Mouse (Mus musculus) heart, postnatal 36 days (tissue): ENCODE results near the gene Gcnt2. TPM values are rescaled to one million over a fixed set of nuclear protein-coding genes. Genes with fewer than 3 reads are reported as not detected.

Source experiments
- DNase-seq, 2 experiments: peaks; one replicate each; pipeline ENCODE4 v3.0.0; 2021 to 2022
- intact Hi-C: fragments of 180-260 bp; cut with DNase I; formaldehyde crosslinking; loops from one replicate; pipeline ENCODE4 v1.15.1; 2025
- total RNA-seq, 2 experiments: library from RNA; stranded (reverse); gene quantifications; 2 replicates each; pipeline ENCODE4 v1.2.3; 2021

Gcnt2 gene
- total RNA-seq = 10 to 100 TPM in 1 of 2 experiments, 1 to 10 TPM in 1; 9.0 to 11.9 TPM

GRCm38 (mm10) chr13:40859652-40860399 lies at the start of gene Gcnt2:
Gene Gcnt2, plus strand, starts transcription at chr13:40859754.
- intact Hi-C loops = no loop called here
- peak; percentile 23 to 39 for DNase-seq

- intact Hi-C loops = loop anchor here (1.0 kb wide), 1 partner anchor 36 kb away; no protein-coding TSS in a partner anchor
- no peak for DNase-seq
Measured at GRCm38 (mm10) chr13:40820617-40821016, 38.9 kb upstream of the Gcnt2 start.

- no peak for DNase-seq
- intact Hi-C loops = no loop called here
Measured at GRCm38 (mm10) chr13:40821911-40822310, 37.6 kb upstream of the Gcnt2 start.

GRCm38 (mm10) chr13:40841146-40841787 lies 18.3 kb upstream of the Gcnt2 start:
- intact Hi-C loops = no loop called here
- DNase-seq = no peak

GRCm38 (mm10) chr13:40842141-40842540 lies 17.4 kb upstream of the Gcnt2 start:
- no peak for DNase-seq
- intact Hi-C loops = loop anchor here (2.0 kb wide), 2 partner anchors 205 to 397 kb away; no protein-coding TSS in a partner anchor

GRCm38 (mm10) chr13:40843418-40844067 lies 16.0 kb upstream of the Gcnt2 start:
- intact Hi-C loops = loop anchor here (1.0 to 2.0 kb wide), 3 partner anchors 134 to 395 kb away; no protein-coding TSS in a partner anchor
- peak; percentile 68 to 73 for DNase-seq

- intact Hi-C loops = no loop called here
Measured at GRCm38 (mm10) chr13:40844144-40844543, 15.4 kb upstream of the Gcnt2 start.

GRCm38 (mm10) chr13:40845951-40846350 lies 13.6 kb upstream of the Gcnt2 start:
- intact Hi-C loops = no loop called here
- no peak for DNase-seq

More at GRCm38 (mm10) chr13:40844144-40844543, 15.4 kb upstream of the Gcnt2 start:
- no peak for DNase-seq

- intact Hi-C loops = no loop called here
- DNase-seq = no peak
Measured at GRCm38 (mm10) chr13:40846375-40846774, 13.2 kb upstream of the Gcnt2 start.

GRCm38 (mm10) chr13:40847898-40848297 lies 11.7 kb upstream of the Gcnt2 start:
- intact Hi-C loops = no loop called here
- no peak for DNase-seq

GRCm38 (mm10) chr13:40850686-40851085 lies 8.9 kb upstream of the Gcnt2 start:
- intact Hi-C loops = no loop called here
- no peak for DNase-seq

GRCm38 (mm10) chr13:40851281-40851680 lies 8.3 kb upstream of the Gcnt2 start:
- intact Hi-C loops = no loop called here
- no peak for DNase-seq

GRCm38 (mm10) chr13:40851961-40852360 lies 7.6 kb upstream of the Gcnt2 start:
- DNase-seq = no peak
- intact Hi-C loops = no loop called here

- intact Hi-C loops = no loop called here
- DNase-seq = no peak
Measured at GRCm38 (mm10) chr13:40852791-40853190, 6.8 kb upstream of the Gcnt2 start.

- DNase-seq = no peak
- intact Hi-C loops = loop anchor here (2.0 kb wide), 2 partner anchors 33 to 63 kb away; no protein-coding TSS in a partner anchor
Measured at GRCm38 (mm10) chr13:40853842-40854241, 5.7 kb upstream of the Gcnt2 start.

GRCm38 (mm10) chr13:40854451-40855058 lies 5.0 kb upstream of the Gcnt2 start:
- intact Hi-C loops = loop anchor here (2.0 kb wide), 2 partner anchors 32 to 62 kb away; no protein-coding TSS in a partner anchor
- DNase-seq = peak; percentile 47 to 61

- DNase-seq = no peak
- intact Hi-C loops = loop anchor here (2.0 kb wide), 2 partner anchors 32 to 62 kb away; no protein-coding TSS in a partner anchor
Measured at GRCm38 (mm10) chr13:40855266-40855665, 4.3 kb upstream of the Gcnt2 start.

GRCm38 (mm10) chr13:40856786-40857185 lies 2.8 kb upstream of the Gcnt2 start:
- no peak for DNase-seq
- intact Hi-C loops = no loop called here

- no peak for DNase-seq
- intact Hi-C loops = no loop called here
Measured at GRCm38 (mm10) chr13:40857281-40857818, 2.2 kb upstream of the Gcnt2 start.

- no peak for DNase-seq
- intact Hi-C loops = no loop called here
Measured at GRCm38 (mm10) chr13:40859225-40859624, 329 bp upstream of the Gcnt2 start.
